Mouse (Mus musculus) lung, postnatal 0 days (tissue): ENCODE data around the gene Hoxa4.

Source experiments
- CTCF ChIP-seq: IDR thresholded peaks from 2 replicates; pipeline ENCODE4 v1.5.1; 2016; ENCODE audit warnings: antibody characterized with exemption, mild to moderate bottlenecking
- EP300 ChIP-seq: IDR thresholded peaks from 2 replicates; pipeline ENCODE4 v1.6.1; 2016; ENCODE audit warnings: antibody characterized with exemption, mild to moderate bottlenecking, control low read depth

DNA sequence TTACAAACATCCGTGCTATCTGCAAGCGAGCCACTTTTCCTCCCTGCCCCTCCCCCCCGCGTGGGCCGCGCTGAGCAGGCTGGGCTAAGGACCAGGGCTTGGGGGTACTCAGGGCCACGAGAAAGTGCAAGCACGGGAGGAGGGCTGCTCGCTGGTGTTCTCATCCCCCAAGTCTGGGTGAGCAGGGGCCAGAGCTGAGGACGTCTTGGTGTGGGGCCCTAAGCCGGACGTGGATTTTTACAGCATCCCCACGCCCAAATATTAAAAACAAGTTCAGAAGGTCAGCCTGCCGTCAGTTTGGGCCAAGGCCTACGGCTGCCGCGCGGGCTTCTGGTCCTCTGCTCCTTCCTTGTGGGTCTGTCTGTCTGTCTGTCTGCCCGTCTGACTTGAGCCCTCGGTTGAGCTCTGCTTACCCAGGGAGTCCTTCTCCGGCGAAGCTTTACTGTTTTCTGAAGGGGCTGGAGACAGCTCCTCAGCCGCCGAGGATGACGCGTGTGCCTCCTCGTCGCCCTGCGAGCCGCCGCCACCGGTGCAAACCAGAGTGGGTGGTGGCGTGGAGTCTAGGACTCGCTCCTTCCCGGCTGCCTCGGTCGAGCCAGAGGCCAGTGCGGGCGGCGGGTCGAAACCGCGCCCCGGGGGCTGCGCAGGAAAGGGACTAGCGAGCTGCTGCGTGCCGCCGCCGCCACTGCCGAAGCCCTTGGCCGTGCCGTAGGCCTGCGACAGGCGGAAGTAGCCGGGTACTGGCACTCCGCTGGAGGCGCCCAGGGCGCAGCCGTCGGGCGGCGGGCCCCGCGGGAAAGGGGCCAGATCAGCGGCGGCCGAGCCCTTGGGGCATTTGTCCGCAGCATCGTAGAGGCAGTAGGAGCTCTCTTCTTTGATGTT lies 42.2 kb upstream of the Hoxa4 start:
- TF ChIP-seq CTCF (no peak), EP300 (no peak)
